Mouse (Mus musculus) E14TG2a.4 (cell line): Measurements from ENCODE around the gene Atoh7.

Source experiments
- CTCF ChIP-seq: conservative IDR thresholded peaks from 2 replicates; pipeline ENCODE4 v1.5.1; 2014; ENCODE audit warnings: low read length
- NANOG ChIP-seq: IDR thresholded peaks from 2 replicates; pipeline ENCODE4 v1.6.1; 2014; ENCODE audit warnings: borderline replicate concordance, low read length, mixed read lengths
- POU5F1 ChIP-seq: IDR thresholded peaks from 2 replicates; pipeline ENCODE4 v1.6.1; 2014; ENCODE audit warnings: low read length, borderline replicate concordance

GRCm38 (mm10) chr10:63064516-63064915 lies 34.9 kb upstream of the Atoh7 start:
- TF ChIP-seq CTCF (no peak), POU5F1 (no peak), NANOG (no peak)
